Mouse (Mus musculus): ENCODE data around the gene Neurl4.

GRCm38 (mm10) chr11:69872451-69872850 lies 28.4 kb upstream of the Neurl4 start:
- TF ChIP-seq CTCF (IDR thresholded peaks at IDR 0.05; ENCODE audit: borderline replicate concordance, extremely low read depth, insufficient read depth, insufficient read length): no peak
- TF ChIP-seq POLR2A (IDR thresholded peaks at IDR 0.05; ENCODE audit: borderline replicate concordance, extremely low read depth, insufficient read depth, insufficient read length, poor library complexity, severe bottlenecking): no peak
